Mouse (Mus musculus): ENCODE data around the gene Armh3.
A peak's percentile ranks its signal among the peaks of the same experiment; 100 is the strongest.

GRCm38 (mm10) chr19:46044993-46045695 is 46.9 kb upstream of the Armh3 start, which contains the start of gene Ldb1:
- no peak for TF ChIP-seq CTCF (IDR thresholded peaks at IDR 0.05; ENCODE audit: borderline replicate concordance, extremely low read depth, insufficient read depth, insufficient read length)
- TF ChIP-seq POLR2A (IDR thresholded peaks at IDR 0.05; ENCODE audit: borderline replicate concordance, extremely low read depth, insufficient read depth, insufficient read length, poor library complexity, severe bottlenecking), result peak; percentile 84

Measured in brain, embryonic 14.5 days (tissue).